Mouse (Mus musculus): Measurements from ENCODE around the gene Fam43b. TPM values are rescaled to one million over a fixed set of nuclear protein-coding genes. Genes with fewer than 3 reads are reported as not detected.

Gene Fam43b
- total and polyA plus RNA-seq, 2 experiments from 2014 or later, result not detected

GRCm38 (mm10) chr4:138383789-138384188 is 12.5 kb downstream of the Fam43b start:
- TF ChIP-seq EP300 (IDR thresholded peaks at IDR 0.05; ENCODE audit: low read depth) (no peak), CTCF (IDR thresholded peaks at IDR 0.05; ENCODE audit: low read depth) (no peak)
- DNase-seq (ENCODE audit: low spot score) (no peak), ATAC-seq (ENCODE audit: insufficient read depth, low read depth) (no peak; the same call in 1 of the 2 replicates)
- no peak overlapping the region for H3K4me3 ChIP-seq (ENCODE audit: low read depth, low read length)
- no peaks in the 10 kb centered on the region for H3K36me3 ChIP-seq (replicated peaks; ENCODE audit: control insufficient read depth, insufficient read depth, low read length)
- H3K4me1 ChIP-seq (ENCODE audit: control insufficient read depth, insufficient read depth), result no peaks in the 10 kb centered on the region
- H3K27ac ChIP-seq (ENCODE audit: low read depth), result no peak overlapping the region
- H3K9ac ChIP-seq (replicated peaks; ENCODE audit: low read depth, low read length), result no peak overlapping the region
- no peaks in the 10 kb centered on the region for H3K9me3 ChIP-seq (replicated peaks; ENCODE audit: control insufficient read depth, low read length)
- no peak overlapping the region for H3K4me2 ChIP-seq (ENCODE audit: low read depth, low read length)
- H3K27me3 ChIP-seq (ENCODE audit: control insufficient read depth, insufficient read depth, low read length), result peaks cover 3% of the 10 kb centered on the region
- WGBS, result 42% methylated on average over 4 of the region's 4 CpGs

DNA sequence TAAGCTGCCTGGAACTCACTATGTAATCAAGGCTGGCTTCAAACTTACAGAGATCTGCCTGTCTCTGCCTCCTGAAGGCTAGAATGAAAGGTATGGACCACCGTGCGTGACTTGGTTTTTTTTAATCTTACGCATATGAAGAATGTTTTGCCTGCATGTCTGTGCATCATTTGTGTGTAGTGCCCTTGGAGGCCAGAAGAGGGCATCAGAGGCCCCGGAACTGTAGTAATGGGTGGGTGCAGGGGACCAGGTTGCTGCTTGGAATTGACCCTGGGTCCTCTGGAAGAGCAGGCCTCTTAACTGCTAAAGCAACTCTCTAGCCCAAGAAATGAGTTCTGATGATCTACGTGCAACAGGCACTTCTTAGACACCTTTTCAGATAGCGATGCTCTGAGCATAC is 13.9 kb downstream of the Fam43b start:
- H3K9ac ChIP-seq (replicated peaks; ENCODE audit: low read depth, low read length), result no peak overlapping the region
- H3K36me3 ChIP-seq (replicated peaks; ENCODE audit: control insufficient read depth, insufficient read depth, low read length), result no peaks in the 10 kb centered on the region
- H3K4me2 ChIP-seq (ENCODE audit: low read depth, low read length), result no peak overlapping the region
- ATAC-seq (ENCODE audit: insufficient read depth, low read depth) (no peak), DNase-seq (ENCODE audit: low spot score) (no peak)
- H3K4me3 ChIP-seq (ENCODE audit: low read depth, low read length), result no peak overlapping the region
- peaks cover 3% of the 10 kb centered on the region for H3K27me3 ChIP-seq (ENCODE audit: control insufficient read depth, insufficient read depth, low read length)
- no peaks in the 10 kb centered on the region for H3K9me3 ChIP-seq (replicated peaks; ENCODE audit: control insufficient read depth, low read length)
- no peak overlapping the region for H3K27ac ChIP-seq (ENCODE audit: low read depth)
- TF ChIP-seq EP300 (IDR thresholded peaks at IDR 0.05; ENCODE audit: low read depth) (no peak), CTCF (IDR thresholded peaks at IDR 0.05; ENCODE audit: low read depth) (peak; percentile 26)
- no peaks in the 10 kb centered on the region for H3K4me1 ChIP-seq (ENCODE audit: control insufficient read depth, insufficient read depth)
- 68% methylated on average over 6 of the region's 6 CpGs for WGBS

GRCm38 (mm10) chr4:138380132-138380689 is 16.1 kb downstream of the Fam43b start:
- Histone ChIP-seq H3K9ac (replicated peaks; ENCODE audit: low read depth, low read length) (no peak overlapping the region), H3K36me3 (replicated peaks; ENCODE audit: control insufficient read depth, insufficient read depth, low read length) (no peaks in the 10 kb centered on the region), H3K4me1 (ENCODE audit: control insufficient read depth, insufficient read depth) (no peaks in the 10 kb centered on the region), H3K4me3 (ENCODE audit: low read depth, low read length) (no peak overlapping the region), H3K9me3 (replicated peaks; ENCODE audit: control insufficient read depth, low read length) (no peaks in the 10 kb centered on the region), H3K27ac (ENCODE audit: low read depth) (no peak overlapping the region), H3K4me2 (ENCODE audit: low read depth, low read length) (no peak overlapping the region), H3K27me3 (ENCODE audit: control insufficient read depth, insufficient read depth, low read length) (peaks cover 3% of the 10 kb centered on the region)
- TF ChIP-seq EP300 (IDR thresholded peaks at IDR 0.05; ENCODE audit: low read depth) (no peak), CTCF (IDR thresholded peaks at IDR 0.05; ENCODE audit: low read depth) (no peak)
- 54% methylated on average over 10 of the region's 10 CpGs for WGBS
- DNase-seq (ENCODE audit: low spot score) (no peak), ATAC-seq (ENCODE audit: insufficient read depth, low read depth) (no peak)

DNA sequence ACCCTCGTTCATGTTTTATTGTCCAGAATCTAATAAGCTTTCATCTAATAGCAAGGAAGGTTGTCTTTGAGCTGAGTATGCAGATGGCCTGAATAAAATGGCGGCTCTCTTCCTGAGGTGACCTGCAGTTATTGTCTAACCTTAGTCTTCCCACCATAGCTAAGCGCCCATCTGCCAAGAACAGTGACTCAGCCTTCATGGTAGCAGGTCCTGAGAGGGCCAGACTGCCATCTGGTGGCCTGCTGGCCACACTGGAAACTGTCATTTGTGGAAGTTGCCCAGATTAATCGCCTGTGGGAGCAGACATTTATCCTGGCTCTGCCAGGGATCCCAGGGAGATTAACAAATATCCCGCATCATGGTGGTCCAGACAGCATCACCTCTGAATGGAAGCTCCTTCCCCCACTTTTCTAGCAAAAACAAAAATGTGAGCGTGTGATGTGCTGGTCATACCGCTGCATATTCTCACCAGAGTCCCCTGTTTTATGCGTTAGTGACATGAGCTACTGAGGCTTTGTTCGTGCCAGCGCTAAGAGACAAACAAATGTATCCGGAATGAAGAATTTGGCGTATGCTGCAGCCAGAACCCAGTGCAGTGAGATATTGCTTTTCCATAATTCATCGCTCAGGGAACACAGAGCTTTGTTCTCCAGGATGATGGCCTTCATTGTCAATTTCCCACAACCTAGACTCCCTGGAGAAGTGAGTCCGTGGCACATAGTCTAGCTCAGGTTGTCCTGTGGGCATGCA is 17.1 kb downstream of the Fam43b start:
- WGBS, result 51% methylated on average over 14 of the region's 14 CpGs
- ATAC-seq (ENCODE audit: insufficient read depth, low read depth), result peak; percentile 79; the same call in 1 of the 2 replicates
- H3K4me2 ChIP-seq (ENCODE audit: low read depth, low read length), result no peak overlapping the region
- no peak overlapping the region for H3K9ac ChIP-seq (replicated peaks; ENCODE audit: low read depth, low read length)
- H3K27ac ChIP-seq (ENCODE audit: low read depth), result no peak overlapping the region
- DNase-seq (ENCODE audit: low spot score), result peak; percentile 78
- no peaks in the 10 kb centered on the region for H3K9me3 ChIP-seq (replicated peaks; ENCODE audit: control insufficient read depth, low read length)
- peaks cover 3% of the 10 kb centered on the region for H3K27me3 ChIP-seq (ENCODE audit: control insufficient read depth, insufficient read depth, low read length)
- no peaks in the 10 kb centered on the region for H3K4me1 ChIP-seq (ENCODE audit: control insufficient read depth, insufficient read depth)
- TF ChIP-seq CTCF (IDR thresholded peaks at IDR 0.05; ENCODE audit: low read depth) (peak; percentile 94), EP300 (IDR thresholded peaks at IDR 0.05; ENCODE audit: low read depth) (no peak)
- no peaks in the 10 kb centered on the region for H3K36me3 ChIP-seq (replicated peaks; ENCODE audit: control insufficient read depth, insufficient read depth, low read length)
- H3K4me3 ChIP-seq (ENCODE audit: low read depth, low read length), result no peak overlapping the region

DNA sequence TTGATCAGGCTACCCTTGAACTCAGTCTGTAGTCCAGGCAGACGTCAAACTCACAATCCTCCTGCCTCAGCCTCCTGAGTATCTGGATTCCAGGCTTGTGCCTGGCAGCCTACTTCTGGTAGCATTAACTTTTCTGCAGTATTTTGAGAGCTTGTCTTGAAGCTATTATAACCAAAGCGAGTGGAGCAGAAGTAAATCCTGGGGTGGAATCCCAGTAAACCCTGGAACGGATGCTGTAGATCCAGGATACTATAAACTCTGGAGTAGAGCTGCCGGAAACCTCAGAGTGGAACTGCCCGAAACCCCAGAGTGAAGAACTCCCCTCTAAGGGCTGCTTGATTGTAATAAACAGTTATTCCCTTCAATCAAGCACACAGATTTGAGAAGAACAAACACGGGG is 18.8 kb downstream of the Fam43b start:
- Histone ChIP-seq H3K36me3 (replicated peaks; ENCODE audit: control insufficient read depth, insufficient read depth, low read length) (no peaks in the 10 kb centered on the region), H3K27me3 (ENCODE audit: control insufficient read depth, insufficient read depth, low read length) (peaks cover 3% of the 10 kb centered on the region), H3K9me3 (replicated peaks; ENCODE audit: control insufficient read depth, low read length) (no peaks in the 10 kb centered on the region), H3K9ac (replicated peaks; ENCODE audit: low read depth, low read length) (no peak overlapping the region), H3K27ac (ENCODE audit: low read depth) (no peak overlapping the region), H3K4me1 (ENCODE audit: control insufficient read depth, insufficient read depth) (no peaks in the 10 kb centered on the region), H3K4me2 (ENCODE audit: low read depth, low read length) (no peak overlapping the region), H3K4me3 (ENCODE audit: low read depth, low read length) (no peak overlapping the region)
- ATAC-seq (ENCODE audit: insufficient read depth, low read depth) (no peak), DNase-seq (ENCODE audit: low spot score) (no peak)
- TF ChIP-seq CTCF (IDR thresholded peaks at IDR 0.05; ENCODE audit: low read depth) (no peak), EP300 (IDR thresholded peaks at IDR 0.05; ENCODE audit: low read depth) (no peak)
- WGBS, result 48% methylated on average over 6 of the region's 6 CpGs
